Mouse (Mus musculus) midbrain, embryonic 14.5 days (tissue): ENCODE results near the gene Lck. TPM values are rescaled to one million over a fixed set of nuclear protein-coding genes. Genes with fewer than 3 reads are reported as not detected.
A peak's percentile ranks its signal among the peaks of the same experiment; 100 is the strongest.

Experiments used
- ATAC-seq: fragments of 200-750 bp; cut with Nextera tagmentation; 2 replicates; pipeline ENCODE4 v1.8.0; 2017; ENCODE audit warnings: moderate number of reproducible peaks, moderate library complexity; ENCODE audit not compliant: low FRiP score, low TSS enrichment
- DNase-seq: peaks from one replicate; pipeline ENCODE4 v3.0.0-alpha.2; 2015
- H3K27ac ChIP-seq: fragments of 300-500 bp; sonication (generic); replicated peaks from 2 replicates; pipeline ENCODE4 v1.5.1; 2014; ENCODE audit warnings: mild to moderate bottlenecking, low read depth, low read length, moderate library complexity
- H3K27me3 ChIP-seq: fragments of 300-500 bp; sonication (generic); 2 replicates; pipeline ENCODE4 v1.6.1; 2014; ENCODE audit warnings: low read length, control low read depth, mixed read lengths; ENCODE audit not compliant: control insufficient read depth, insufficient read depth
- H3K36me3 ChIP-seq: fragments of 300-500 bp; sonication (generic); 2 replicates; pipeline ENCODE4 v1.6.1; 2014; ENCODE audit warnings: low read length, control low read depth; ENCODE audit not compliant: control insufficient read depth, insufficient read depth
- H3K4me1 ChIP-seq: fragments of 300-500 bp; sonication (generic); 2 replicates; pipeline ENCODE4 v1.6.1; 2014; ENCODE audit warnings: mild to moderate bottlenecking, antibody characterized with exemption, low read length, control low read depth; ENCODE audit not compliant: control insufficient read depth, insufficient read depth
- H3K4me2 ChIP-seq: fragments of 300-500 bp; sonication (generic); 2 replicates; pipeline ENCODE4 v1.6.1; 2014; ENCODE audit warnings: mild to moderate bottlenecking, low read length, moderate library complexity
- H3K4me3 ChIP-seq: fragments of 300-500 bp; sonication (generic); replicated peaks from 2 replicates; pipeline ENCODE4 v1.5.1; 2014; ENCODE audit warnings: low read depth, low read length
- H3K9ac ChIP-seq: fragments of 300-500 bp; sonication (generic); replicated peaks from 2 replicates; pipeline ENCODE4 v1.6.1; 2014; ENCODE audit warnings: mild to moderate bottlenecking, low read length, moderate library complexity
- H3K9me3 ChIP-seq: fragments of 300-500 bp; sonication (generic); 2 replicates; pipeline ENCODE4 v1.6.1; 2016; ENCODE audit warnings: low read length, control low read depth, mixed read lengths; ENCODE audit not compliant: control insufficient read depth
- WGBS: fragments of 180-500 bp; shearing (Covaris S2); extraction: QIAGEN DNeasy Blood & Tissue Kit; methylation state at CpG from one replicate; pipeline ENCODE4 v1.1.7; 2014; 5-methylcytosine and 5-hydroxymethylcytosine counted together
- microRNA-seq: library from miRNA; unstranded; fragments of <30 nt; microRNA quantifications from one replicate; pipeline ENCODE4, GENCODE M21; 2016
- polyA plus RNA-seq: library from polyadenylated mRNA; unstranded; fragments of >200 nt; fragmentation: Nextera tagmentation; extraction: Ambion mirVana; gene quantifications from 2 replicates; pipeline ENCODE4 v1.2.1, GENCODE M21; 2014

The Lck gene
- polyA plus RNA-seq, 1 experiment from 2014 or later, result 9.0 TPM

- Histone ChIP-seq H3K9me3 (no peaks in the 10 kb centered on the region), H3K9ac (no peak overlapping the region), H3K27ac (no peak overlapping the region), H3K4me3 (no peak overlapping the region), H3K36me3 (no peaks in the 10 kb centered on the region), H3K4me2 (no peak overlapping the region), H3K27me3 (no peaks in the 10 kb centered on the region; the same call in 1 of the 2 replicates), H3K4me1 (0 out of 2 replicates have a peak, but pooled peaks cover 3% of the 10 kb centered on the region)
- WGBS, result 80% methylated on average over 9 of the region's 9 CpGs
- DNase-seq, result no peak
- no peak for ATAC-seq
Observed at GRCm38 (mm10) chr4:129502327-129502888, 71.0 kb downstream of the Lck start.

- WGBS, result 2% methylated on average over 47 of the region's 49 CpGs
- DNase-seq, result peak; percentile 81
- no peaks in the 10 kb centered on the region for H3K36me3 ChIP-seq
- no peaks in the 10 kb centered on the region for H3K9me3 ChIP-seq
- no peaks in the 10 kb centered on the region; the same call in 1 of the 2 replicates for H3K27me3 ChIP-seq
- ATAC-seq, result peak; percentile 79
- H3K4me3 ChIP-seq, result peak overlapping the region; percentile 43
- H3K9ac ChIP-seq, result peak overlapping the region; percentile 48
- peak overlapping the region; percentile 55 for H3K27ac ChIP-seq
- peaks cover 14% of the 10 kb centered on the region for H3K4me1 ChIP-seq
- H3K4me2 ChIP-seq, result peak overlapping the region; percentile 64
Observed at GRCm38 (mm10) chr4:129500607-129501566, 72.6 kb downstream of the Lck start.

- DNase-seq (no peak), ATAC-seq (no peak)
- peak overlapping the region; percentile 64 for H3K4me2 ChIP-seq
- peaks cover 18% of the 10 kb centered on the region for H3K4me1 ChIP-seq
- H3K9ac ChIP-seq, result no peak overlapping the region
- H3K9me3 ChIP-seq, result no peaks in the 10 kb centered on the region
- H3K36me3 ChIP-seq, result no peaks in the 10 kb centered on the region
- 0 out of 2 replicates have a peak overlapping the region, but pooled peaks have one; percentile 43 for H3K4me3 ChIP-seq
- H3K27me3 ChIP-seq, result no peaks in the 10 kb centered on the region; the same call in 1 of the 2 replicates
- 79% methylated on average over 8 of the region's 8 CpGs for WGBS
- peak overlapping the region; percentile 55; the same call in 1 of the 2 replicates for H3K27ac ChIP-seq
Observed at GRCm38 (mm10) chr4:129500017-129500416, 73.4 kb downstream of the Lck start.

- Histone ChIP-seq H3K9ac (no peak overlapping the region), H3K27me3 (no peaks in the 10 kb centered on the region; the same call in 1 of the 2 replicates), H3K4me3 (no peak overlapping the region), H3K36me3 (no peaks in the 10 kb centered on the region), H3K4me1 (peaks cover 18% of the 10 kb centered on the region), H3K4me2 (no peak overlapping the region), H3K9me3 (no peaks in the 10 kb centered on the region), H3K27ac (no peak overlapping the region)
- WGBS, result 78% methylated on average over 3 of the region's 3 CpGs
- no peak for DNase-seq
- ATAC-seq, result no peak
Observed at GRCm38 (mm10) chr4:129498941-129499340, 74.5 kb downstream of the Lck start.

Small RNA genes lying within 50 kb of the gene (microRNA-seq; reads per million reads assigned to microRNA genes)
- gene Mir8119, result not detected

Other genes with a start within 250 kb of the Lck start
- 280 and 349 TPM in 2 replicates for gene Rbbp4, start 238.3 kb downstream of the Lck start, polyA plus RNA-seq
- 22.9 and 26.3 TPM in 2 replicates for gene Zbtb8os, start 237.9 kb downstream of the Lck start, polyA plus RNA-seq
- 12.4 and 13.3 TPM in 2 replicates for gene Zbtb8a, start 195.5 kb downstream of the Lck start, polyA plus RNA-seq
- 15.9 and 17.6 TPM in 2 replicates for gene Zbtb8b, start 132.8 kb downstream of the Lck start, polyA plus RNA-seq
- gene Bsdc1, start 112.1 kb downstream of the Lck start, polyA plus RNA-seq, result 31.4 and 35.7 TPM in 2 replicates
- gene Tssk3, start 82.6 kb downstream of the Lck start, polyA plus RNA-seq, result 0.38 and 0.74 TPM in 2 replicates
- gene Fam229a, start 82.5 kb downstream of the Lck start, polyA plus RNA-seq, result 0.69 TPM in 1 of 2 replicates, not detected in the other
- 1,591 and 1,713 TPM in 2 replicates for gene Marcksl1, start 60.1 kb downstream of the Lck start, polyA plus RNA-seq
- gene Hdac1, start 30.9 kb downstream of the Lck start, polyA plus RNA-seq, result 73.6 and 101 TPM in 2 replicates
- gene Fam167b, start 4.9 kb upstream of the Lck start, polyA plus RNA-seq, result 0.24 TPM in 1 of 2 replicates, not detected in the other
- 232 and 238 TPM in 2 replicates for gene Eif3i, start 27.0 kb upstream of the Lck start, polyA plus RNA-seq
- 181 and 186 TPM in 2 replicates for gene Tmem234, start 27.0 kb upstream of the Lck start, polyA plus RNA-seq
- gene Dcdc2b, start 40.6 kb upstream of the Lck start, polyA plus RNA-seq, result 2.9 and 4.4 TPM in 2 replicates
- gene Iqcc, start 45.5 kb upstream of the Lck start, polyA plus RNA-seq, result 25.0 and 28.0 TPM in 2 replicates
- gene Ccdc28b, start 50.3 kb upstream of the Lck start, polyA plus RNA-seq, result 127 and 147 TPM in 2 replicates
- 37.4 and 64.1 TPM in 2 replicates for gene Txlna, start 67.4 kb upstream of the Lck start, polyA plus RNA-seq
- 16.2 and 17.1 TPM in 2 replicates for gene Kpna6, start 99.1 kb upstream of the Lck start, polyA plus RNA-seq
- 43.5 and 48.6 TPM in 2 replicates for gene Tmem39b, start 123.2 kb upstream of the Lck start, polyA plus RNA-seq
- 119 and 154 TPM in 2 replicates for gene Khdrbs1, start 168.7 kb upstream of the Lck start, polyA plus RNA-seq
- 184 and 256 TPM in 2 replicates for gene Ptp4a2, start 237.6 kb upstream of the Lck start, polyA plus RNA-seq